Mouse (Mus musculus) lung, postnatal 36 days (tissue): ENCODE data around the gene Pappa.
A peak's percentile ranks its signal among the peaks of the same experiment; 100 is the strongest.

Experiments
- DNase-seq: peaks from one replicate; pipeline ENCODE4 v3.0.0; 2022; ENCODE audit warnings: mixed read lengths

The Pappa gene

GRCm38 (mm10) chr4:65174505-65174904 lies 50.5 kb downstream of the Pappa start:
- no peak for DNase-seq

- no peak for DNase-seq
Observed at GRCm38 (mm10) chr4:65178146-65178545, 54.2 kb downstream of the Pappa start.

GRCm38 (mm10) chr4:65187236-65187635 lies 63.3 kb downstream of the Pappa start:
- no peak for DNase-seq

GRCm38 (mm10) chr4:65187716-65188115 lies 63.7 kb downstream of the Pappa start:
- DNase-seq: no peak

- DNase-seq: no peak
Observed at GRCm38 (mm10) chr4:65188921-65189485, 65.0 kb downstream of the Pappa start.

- DNase-seq: no peak
Observed at GRCm38 (mm10) chr4:65192810-65193209, 68.8 kb downstream of the Pappa start.

- DNase-seq: no peak
Observed at GRCm38 (mm10) chr4:65195971-65196370, 72.0 kb downstream of the Pappa start.

GRCm38 (mm10) chr4:65203666-65204065 lies 79.7 kb downstream of the Pappa start:
- no peak for DNase-seq

- DNase-seq: no peak
Observed at GRCm38 (mm10) chr4:65205446-65205845, 81.5 kb downstream of the Pappa start.

GRCm38 (mm10) chr4:65209369-65210015 lies 85.5 kb downstream of the Pappa start:
- no peak for DNase-seq

- no peak for DNase-seq
Observed at GRCm38 (mm10) chr4:65216682-65217081, 92.7 kb downstream of the Pappa start.

- no peak for DNase-seq
Observed at GRCm38 (mm10) chr4:65217651-65218364, 93.8 kb downstream of the Pappa start.

- no peak for DNase-seq
Observed at GRCm38 (mm10) chr4:65223901-65224300, 99.9 kb downstream of the Pappa start.

GRCm38 (mm10) chr4:65238540-65238998 lies 114.6 kb downstream of the Pappa start:
- no peak for DNase-seq

GRCm38 (mm10) chr4:65242434-65242931 lies 118.5 kb downstream of the Pappa start:
- no peak for DNase-seq

- DNase-seq: no peak
Observed at GRCm38 (mm10) chr4:65243245-65243644, 119.3 kb downstream of the Pappa start.

GRCm38 (mm10) chr4:65245015-65245414 lies 121.0 kb downstream of the Pappa start:
- no peak for DNase-seq

- no peak for DNase-seq
Observed at GRCm38 (mm10) chr4:65245440-65245839, 121.5 kb downstream of the Pappa start.

GRCm38 (mm10) chr4:65252193-65252592 lies 128.2 kb downstream of the Pappa start:
- DNase-seq: no peak

- no peak for DNase-seq
Observed at GRCm38 (mm10) chr4:65254073-65254472, 130.1 kb downstream of the Pappa start.

GRCm38 (mm10) chr4:65267066-65267465 lies 143.1 kb downstream of the Pappa start:
- no peak for DNase-seq

- DNase-seq: no peak
Observed at GRCm38 (mm10) chr4:65269996-65270395, 146.0 kb downstream of the Pappa start.

GRCm38 (mm10) chr4:65272295-65272694 lies 148.3 kb downstream of the Pappa start:
- DNase-seq: peak; percentile 36

GRCm38 (mm10) chr4:65273299-65273851 lies 149.4 kb downstream of the Pappa start:
- no peak for DNase-seq
